Mouse (Mus musculus): Measurements from ENCODE around the gene Cactin. TPM values are rescaled to one million over a fixed set of nuclear protein-coding genes. Genes with fewer than 3 reads are reported as not detected.
A peak's percentile ranks its signal among the peaks of the same experiment; 100 is the strongest.

Cactin gene
- polyA plus RNA-seq, 1 experiment from 2014 or later = 35.5 TPM

DNA sequence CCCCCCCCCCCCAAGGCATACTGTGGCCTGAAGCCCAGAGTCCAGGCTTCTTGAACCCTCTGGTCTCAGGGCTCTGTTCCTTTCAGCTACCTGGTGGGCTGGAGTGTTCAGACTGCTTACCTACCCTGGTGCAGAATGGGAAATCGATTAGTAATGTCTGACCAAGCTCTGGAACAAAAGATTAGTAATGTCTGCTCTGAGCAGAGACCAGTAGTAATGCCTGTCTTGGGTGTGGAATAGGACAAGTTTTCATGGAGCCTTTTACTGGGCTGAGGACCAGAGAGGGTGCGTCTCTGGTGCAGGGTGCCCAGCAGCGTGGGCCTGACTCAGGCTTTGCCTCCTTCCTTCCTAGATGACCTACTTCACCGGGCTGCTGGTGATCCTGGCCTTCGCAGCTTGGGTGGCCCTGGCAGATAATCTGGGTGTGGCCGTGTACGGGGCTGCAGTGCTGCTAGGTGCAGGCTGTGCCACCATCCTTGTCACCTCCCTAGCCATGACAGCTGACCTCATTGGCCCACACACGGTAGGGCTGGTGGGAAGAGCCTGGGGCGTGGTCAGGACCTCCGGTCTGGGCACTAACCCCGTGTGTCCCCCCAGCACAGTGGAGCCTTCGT, 41.5 kb downstream of the Cactin start:
- no peak for ATAC-seq
- no peak overlapping the region for H3K4me3 ChIP-seq (replicated peaks)
- 79% methylated on average over 12 of the region's 12 CpGs for WGBS
- H3K4me1 ChIP-seq (replicated peaks) = peaks cover 74% of the 10 kb centered on the region
- no peaks in the 10 kb centered on the region for H3K9me3 ChIP-seq
- no peak overlapping the region for H3K27ac ChIP-seq
- H3K27me3 ChIP-seq = peaks cover 25% of the 10 kb centered on the region
- peaks cover 31% of the 10 kb centered on the region for H3K36me3 ChIP-seq
- H3K9ac ChIP-seq (replicated peaks) = no peak overlapping the region
- H3K4me2 ChIP-seq (replicated peaks) = no peak overlapping the region

DNA sequence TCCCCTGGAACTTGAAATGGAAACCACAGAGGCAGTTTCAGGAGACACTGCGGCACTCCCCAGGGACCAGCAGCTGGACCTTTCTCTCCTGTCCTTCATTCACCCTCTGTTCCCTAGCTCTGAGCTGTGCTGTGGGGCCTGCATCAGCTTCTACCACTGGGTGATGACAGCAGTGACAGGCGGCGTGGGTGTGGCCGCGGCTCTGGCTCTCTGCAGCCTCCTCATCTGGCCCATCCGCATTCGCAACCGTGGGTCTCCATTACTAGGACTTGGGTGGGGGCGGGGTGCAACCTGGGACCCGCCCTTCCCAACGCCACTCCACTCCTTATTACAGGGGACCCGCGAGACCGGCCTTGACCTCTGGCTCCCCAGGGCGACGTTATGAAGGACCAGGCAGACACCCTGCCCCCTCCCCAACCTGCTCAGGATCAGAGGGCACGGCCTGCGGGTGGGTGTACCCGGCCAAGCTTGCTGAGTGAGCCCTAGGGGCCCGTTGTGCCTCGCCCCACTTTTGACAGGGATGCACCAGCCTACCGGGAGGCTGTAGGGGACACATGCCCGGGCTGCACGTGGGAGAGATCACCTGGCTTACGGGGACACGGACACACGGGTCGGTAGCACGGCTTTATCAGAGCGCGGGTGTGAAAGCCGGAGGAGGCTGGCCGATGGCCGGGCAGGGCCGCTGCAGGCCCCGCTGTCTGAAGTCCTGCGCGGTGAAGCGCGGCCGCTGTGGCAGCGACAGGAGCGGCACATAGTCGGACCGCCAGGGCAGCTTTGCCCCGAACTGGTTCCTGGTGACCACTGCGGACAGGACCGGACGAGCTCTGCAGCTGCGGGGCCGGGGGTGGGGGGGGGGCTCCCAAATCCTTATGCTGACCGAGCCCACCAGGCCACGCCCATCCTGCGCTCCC, 42.8 kb downstream of the Cactin start:
- Histone ChIP-seq H3K4me1 (replicated peaks) (peaks cover 64% of the 10 kb centered on the region), H3K9ac (replicated peaks) (peak overlapping the region; percentile 60), H3K27me3 (peaks cover 25% of the 10 kb centered on the region), H3K27ac (no peak overlapping the region), H3K36me3 (peaks cover 44% of the 10 kb centered on the region), H3K4me3 (replicated peaks) (peak overlapping the region; percentile 36), H3K9me3 (no peaks in the 10 kb centered on the region), H3K4me2 (replicated peaks) (peak overlapping the region; percentile 56)
- 9% methylated on average over 54 of the region's 54 CpGs for WGBS
- ATAC-seq = 0 out of 2 replicates have a peak, but pooled peaks have one; percentile 10

DNA sequence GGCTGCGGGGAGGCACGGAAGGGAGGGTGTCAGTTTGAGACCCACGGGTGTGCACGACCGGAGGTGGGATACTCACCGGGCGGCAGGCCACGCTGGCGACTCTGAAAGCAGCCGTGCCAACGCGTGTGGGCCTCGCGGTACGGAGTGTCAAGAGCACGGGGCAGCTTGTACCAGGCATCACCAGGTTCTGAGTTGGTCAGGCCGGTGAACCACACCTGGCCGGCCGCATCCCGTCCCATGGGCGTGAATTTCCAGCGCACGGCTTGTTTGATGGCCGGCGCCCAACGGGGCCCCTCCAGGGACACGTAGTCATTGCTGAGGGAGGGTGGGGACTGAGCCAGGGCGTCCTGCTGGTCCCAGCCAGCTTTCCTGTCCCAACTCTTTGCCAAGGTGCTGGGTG, 43.8 kb downstream of the Cactin start:
- Histone ChIP-seq H3K36me3 (peaks cover 53% of the 10 kb centered on the region), H3K9ac (replicated peaks) (peak overlapping the region; percentile 60), H3K9me3 (no peaks in the 10 kb centered on the region), H3K4me3 (replicated peaks) (peak overlapping the region; percentile 36), H3K27me3 (peaks cover 25% of the 10 kb centered on the region), H3K4me2 (replicated peaks) (peak overlapping the region; percentile 56), H3K4me1 (replicated peaks) (peaks cover 56% of the 10 kb centered on the region), H3K27ac (no peak overlapping the region)
- WGBS = 6% methylated on average over 28 of the region's 28 CpGs
- peak; percentile 2 for ATAC-seq

DNA sequence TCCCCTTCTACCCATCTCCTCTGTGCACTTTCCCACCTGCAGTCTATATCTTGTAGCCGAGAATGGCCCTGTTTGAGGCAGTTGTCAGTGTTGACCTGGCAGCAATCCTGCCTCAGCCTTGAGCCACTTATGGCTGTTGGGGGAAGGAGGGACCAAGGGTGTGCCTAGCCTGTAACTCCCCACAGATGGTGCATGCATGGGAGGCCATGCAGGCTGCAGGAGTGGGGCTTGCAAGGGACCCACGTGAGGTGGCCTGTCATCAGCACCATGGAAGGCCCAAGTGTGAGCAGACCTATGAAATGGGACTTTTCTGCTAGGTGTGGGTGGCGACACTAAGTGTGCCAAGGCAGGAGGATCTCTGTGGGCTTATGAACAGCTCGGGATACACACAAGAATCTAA, 44.2 kb downstream of the Cactin start:
- H3K9me3 ChIP-seq = no peaks in the 10 kb centered on the region
- no peak overlapping the region for H3K27ac ChIP-seq
- H3K9ac ChIP-seq (replicated peaks) = no peak overlapping the region
- H3K4me3 ChIP-seq (replicated peaks) = no peak overlapping the region
- 29% methylated on average over 4 of the region's 4 CpGs for WGBS
- H3K4me2 ChIP-seq (replicated peaks) = peak overlapping the region; percentile 56
- peaks cover 56% of the 10 kb centered on the region for H3K4me1 ChIP-seq (replicated peaks)
- peaks cover 25% of the 10 kb centered on the region for H3K27me3 ChIP-seq
- ATAC-seq = peak; percentile 32
- peaks cover 57% of the 10 kb centered on the region for H3K36me3 ChIP-seq

DNA sequence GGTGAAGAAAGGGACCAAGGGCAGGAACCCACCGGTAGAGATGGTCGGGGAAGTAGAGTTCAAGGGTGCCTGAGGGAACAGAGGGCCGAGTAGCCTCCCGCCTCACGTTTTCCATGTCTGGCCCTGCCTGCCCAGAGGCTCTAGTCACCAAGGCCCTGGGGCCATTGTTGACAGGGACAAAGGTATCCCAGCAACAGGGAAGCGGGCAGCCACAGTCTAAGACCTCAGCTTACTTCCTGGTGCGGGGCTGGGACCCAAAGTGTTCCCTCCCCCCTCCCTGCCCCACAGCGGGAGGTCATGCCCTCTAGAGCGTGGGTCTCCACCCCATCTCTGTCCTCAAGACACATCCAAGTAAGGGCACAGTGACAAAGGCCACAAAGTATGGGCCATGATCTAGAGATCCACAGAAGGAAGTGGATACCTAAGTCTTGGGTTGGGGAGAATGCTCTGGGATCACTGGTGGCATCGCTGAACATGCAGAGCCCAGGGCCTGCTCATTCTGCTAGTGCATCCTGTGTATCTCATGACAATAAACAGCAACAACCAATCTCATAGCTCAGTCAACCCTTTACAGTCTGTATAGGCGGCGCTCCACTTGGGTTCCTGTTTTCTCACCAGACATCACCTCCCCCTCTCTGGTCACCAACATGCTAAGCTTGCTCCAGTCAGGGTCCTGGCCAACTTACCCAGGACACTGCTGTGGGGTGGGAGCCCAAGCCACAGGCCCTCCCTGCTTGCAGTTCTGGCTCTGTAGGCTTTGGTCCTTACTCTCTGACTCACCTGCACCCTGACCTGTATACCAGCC, 45.0 kb downstream of the Cactin start, which contains the start of gene 4930404N11Rik:
4930404N11Rik (minus strand) TSS at position 145 of the 805 bp plus-strand sequence.
- 16% methylated on average over 12 of the region's 12 CpGs for WGBS
- peak within 1 kb of the TSS; percentile 36 for H3K4me3 ChIP-seq (replicated peaks)
- H3K4me2 ChIP-seq (replicated peaks) = peak within 1 kb of the TSS; percentile 56
- peak; percentile 25; the same call in 1 of the 2 replicates for ATAC-seq
- H3K36me3 ChIP-seq = peaks cover 65% of the 10 kb centered on the region
- peak within 1 kb of the TSS; percentile 60 for H3K9ac ChIP-seq (replicated peaks)
- H3K9me3 ChIP-seq = no peaks in the 10 kb centered on the region
- peaks cover 25% of the 10 kb centered on the region for H3K27me3 ChIP-seq
- 0 out of 2 replicates have a peak within 1 kb of the TSS, but pooled peaks have one; percentile 5 for H3K27ac ChIP-seq
- H3K4me1 ChIP-seq (replicated peaks) = peaks cover 50% of the 10 kb centered on the region

DNA sequence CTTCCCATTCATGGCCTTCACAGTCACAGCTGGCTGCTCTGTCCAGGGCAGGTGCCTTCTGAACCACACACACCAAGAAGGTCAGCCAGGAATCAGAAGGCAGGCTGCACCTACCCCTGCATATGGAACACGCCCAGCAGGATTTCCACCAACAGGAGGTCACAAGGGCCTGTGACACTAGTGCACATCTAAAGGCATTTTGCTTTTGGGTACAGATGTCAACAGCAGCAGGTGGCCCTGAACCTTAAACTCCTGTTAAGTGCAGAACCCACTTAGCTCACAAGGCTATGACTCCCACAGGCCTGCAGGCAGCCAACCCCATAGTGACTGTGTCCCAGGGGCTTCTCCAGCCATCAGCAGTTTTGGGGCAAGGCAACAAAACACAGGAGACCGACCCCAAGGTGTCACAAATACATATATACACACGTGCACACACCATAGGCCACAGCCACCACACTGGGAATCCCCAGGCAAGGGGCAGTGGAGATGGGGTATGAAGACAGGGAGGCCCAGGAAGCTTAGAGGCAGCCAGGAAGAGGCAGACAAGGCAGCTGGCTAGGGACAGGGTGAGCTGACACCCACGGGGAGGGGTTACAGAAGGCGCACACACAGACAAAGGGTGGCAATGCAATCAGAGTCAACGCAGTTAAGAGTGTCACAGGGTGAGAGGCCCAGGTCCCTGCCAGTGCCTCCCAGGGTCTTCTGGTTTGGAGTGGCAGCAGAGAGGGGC, 45.7 kb downstream of the Cactin start:
- no peak overlapping the region for H3K9ac ChIP-seq (replicated peaks)
- H3K27ac ChIP-seq = 0 out of 2 replicates have a peak overlapping the region, but pooled peaks have one; percentile 5
- peaks cover 45% of the 10 kb centered on the region for H3K4me1 ChIP-seq (replicated peaks)
- peaks cover 67% of the 10 kb centered on the region for H3K36me3 ChIP-seq
- no peaks in the 10 kb centered on the region for H3K9me3 ChIP-seq
- peaks cover 25% of the 10 kb centered on the region for H3K27me3 ChIP-seq
- H3K4me3 ChIP-seq (replicated peaks) = no peak overlapping the region
- H3K4me2 ChIP-seq (replicated peaks) = no peak overlapping the region
- WGBS = 67% methylated on average over 6 of the region's 6 CpGs
- ATAC-seq = no peak

DNA sequence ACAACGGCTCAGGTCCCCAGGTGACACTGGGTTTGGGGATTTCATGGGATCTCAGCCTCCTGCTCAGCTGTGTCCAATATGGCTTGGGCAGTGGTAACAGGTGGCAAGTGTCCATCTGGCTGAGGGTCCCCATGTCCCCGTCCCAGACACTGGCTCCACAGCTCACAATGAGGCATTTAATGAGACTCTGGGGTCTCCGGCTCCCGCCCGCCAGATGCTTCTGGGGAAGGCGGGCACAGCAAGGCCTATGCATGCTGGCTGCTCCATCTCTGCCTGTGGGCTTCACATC, 46.2 kb downstream of the Cactin start:
- H3K9ac ChIP-seq (replicated peaks) = no peak overlapping the region
- H3K27me3 ChIP-seq = peaks cover 25% of the 10 kb centered on the region
- no peak overlapping the region for H3K4me3 ChIP-seq (replicated peaks)
- H3K4me2 ChIP-seq (replicated peaks) = no peak overlapping the region
- WGBS = 72% methylated on average over 6 of the region's 6 CpGs
- H3K36me3 ChIP-seq = peaks cover 69% of the 10 kb centered on the region
- no peak for ATAC-seq
- peaks cover 45% of the 10 kb centered on the region for H3K4me1 ChIP-seq (replicated peaks)
- no peaks in the 10 kb centered on the region for H3K9me3 ChIP-seq
- H3K27ac ChIP-seq = no peak overlapping the region

DNA sequence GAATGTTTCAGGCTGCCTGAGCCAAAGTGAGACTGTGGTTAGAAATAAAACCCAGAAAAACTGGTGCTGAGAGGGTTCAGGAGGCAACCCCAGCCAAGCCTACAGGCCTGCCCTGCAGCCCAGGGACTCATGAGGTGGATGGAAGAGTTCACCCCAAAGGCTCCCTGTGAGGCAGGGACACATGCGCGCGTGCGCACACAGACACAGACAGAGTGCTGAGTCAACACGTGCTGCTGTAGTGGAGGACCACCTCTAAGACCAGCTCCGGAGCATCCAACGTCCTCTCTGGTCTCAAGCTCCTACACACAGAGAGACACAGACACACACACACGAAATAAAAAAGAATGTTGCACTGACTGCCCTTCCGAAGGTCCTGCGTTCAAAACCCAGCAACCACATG, 54.4 kb downstream of the Cactin start:
- Histone ChIP-seq H3K9ac (replicated peaks) (no peak overlapping the region), H3K36me3 (peaks cover 50% of the 10 kb centered on the region), H3K9me3 (no peaks in the 10 kb centered on the region), H3K4me2 (replicated peaks) (no peak overlapping the region), H3K27me3 (no peaks in the 10 kb centered on the region), H3K27ac (no peak overlapping the region), H3K4me3 (replicated peaks) (no peak overlapping the region), H3K4me1 (replicated peaks) (peaks cover 37% of the 10 kb centered on the region)
- no peak for ATAC-seq
- WGBS = 94% methylated on average over 10 of the region's 10 CpGs

Small RNA genes lying within 50 kb of the gene (microRNA-seq; reads per million reads assigned to microRNA genes)
- 12.4 reads per million, percentile 30 among the genes with 10 or more reads in this experiment for gene Mir3057

Other genes with a start within 250 kb of the Cactin start
- 0.12 and 0.20 TPM in 2 replicates for gene Creb3l3, start 222.2 kb upstream of the Cactin start, polyA plus RNA-seq (2015; fragmentation: Nextera tagmentation; extraction: Ambion mirVana)
- 220 and 243 TPM in 2 replicates for gene Map2k2, start 215.2 kb upstream of the Cactin start, polyA plus RNA-seq (2015; fragmentation: Nextera tagmentation; extraction: Ambion mirVana)
- gene Zbtb7a, start 185.9 kb upstream of the Cactin start, polyA plus RNA-seq (2015; fragmentation: Nextera tagmentation; extraction: Ambion mirVana) = 13.2 and 15.2 TPM in 2 replicates
- gene Pias4, start 153.2 kb upstream of the Cactin start, polyA plus RNA-seq (2015; fragmentation: Nextera tagmentation; extraction: Ambion mirVana) = 60.0 and 60.9 TPM in 2 replicates
- 565 and 579 TPM in 2 replicates for gene Eef2, start 144.5 kb upstream of the Cactin start, polyA plus RNA-seq (2015; fragmentation: Nextera tagmentation; extraction: Ambion mirVana)
- 48.4 and 67.3 TPM in 2 replicates for gene Dapk3, start 138.1 kb upstream of the Cactin start, polyA plus RNA-seq (2015; fragmentation: Nextera tagmentation; extraction: Ambion mirVana)
- 0.12 and 0.15 TPM in 2 replicates for gene 4930442H23Rik, start 137.3 kb upstream of the Cactin start, polyA plus RNA-seq (2015; fragmentation: Nextera tagmentation; extraction: Ambion mirVana)
- 0.16 TPM in 1 of 2 replicates, not detected in the other for gene Nmrk2, start 119.1 kb upstream of the Cactin start, polyA plus RNA-seq (2015; fragmentation: Nextera tagmentation; extraction: Ambion mirVana)
- gene Atcay, start 90.3 kb upstream of the Cactin start, polyA plus RNA-seq (2015; fragmentation: Nextera tagmentation; extraction: Ambion mirVana) = 66.0 and 77.3 TPM in 2 replicates
- 16.5 and 19.7 TPM in 2 replicates for gene Zfr2, start 87.9 kb upstream of the Cactin start, polyA plus RNA-seq (2015; fragmentation: Nextera tagmentation; extraction: Ambion mirVana)
- 7.2 and 8.8 TPM in 2 replicates for gene Matk, start 68.2 kb upstream of the Cactin start, polyA plus RNA-seq (2015; fragmentation: Nextera tagmentation; extraction: Ambion mirVana)
- 138 and 148 TPM in 2 replicates for gene Mrpl54, start 54.2 kb upstream of the Cactin start, polyA plus RNA-seq (2015; fragmentation: Nextera tagmentation; extraction: Ambion mirVana)
- gene Apba3, start 54.1 kb upstream of the Cactin start, polyA plus RNA-seq (2015; fragmentation: Nextera tagmentation; extraction: Ambion mirVana) = 27.9 and 30.8 TPM in 2 replicates
- 4.9 and 5.5 TPM in 2 replicates for gene Tjp3, start 29.5 kb upstream of the Cactin start, polyA plus RNA-seq (2015; fragmentation: Nextera tagmentation; extraction: Ambion mirVana)
- 92.8 and 99.6 TPM in 2 replicates for gene Pip5k1c, start 28.1 kb upstream of the Cactin start, polyA plus RNA-seq (2015; fragmentation: Nextera tagmentation; extraction: Ambion mirVana)
- gene Tbxa2r, start 7.6 kb downstream of the Cactin start, polyA plus RNA-seq (2015; fragmentation: Nextera tagmentation; extraction: Ambion mirVana) = 4.7 and 4.9 TPM in 2 replicates
- gene Gipc3, start 22.2 kb downstream of the Cactin start, polyA plus RNA-seq (2015; fragmentation: Nextera tagmentation; extraction: Ambion mirVana) = not detected in 2 replicates
- 46.5 and 49.8 TPM in 2 replicates for gene Hmg20b, start 29.4 kb downstream of the Cactin start, polyA plus RNA-seq (2015; fragmentation: Nextera tagmentation; extraction: Ambion mirVana)
- gene Mfsd12, start 36.4 kb downstream of the Cactin start, polyA plus RNA-seq (2015; fragmentation: Nextera tagmentation; extraction: Ambion mirVana) = 8.8 and 10.1 TPM in 2 replicates
- gene 4930404N11Rik, start 44.7 kb downstream of the Cactin start, polyA plus RNA-seq (2015; fragmentation: Nextera tagmentation; extraction: Ambion mirVana) = 0.44 and 0.70 TPM in 2 replicates
- 127 and 133 TPM in 2 replicates for gene Fzr1, start 57.4 kb downstream of the Cactin start, polyA plus RNA-seq (2015; fragmentation: Nextera tagmentation; extraction: Ambion mirVana)
- gene Dohh, start 63.3 kb downstream of the Cactin start, polyA plus RNA-seq (2015; fragmentation: Nextera tagmentation; extraction: Ambion mirVana) = 73.5 TPM in 2 replicates
- gene Gm48551, start 63.4 kb downstream of the Cactin start, polyA plus RNA-seq (2015; fragmentation: Nextera tagmentation; extraction: Ambion mirVana) = 6.9 and 7.2 TPM in 2 replicates
- 1.2 and 2.1 TPM in 2 replicates for gene Gm48552, start 67.9 kb downstream of the Cactin start, polyA plus RNA-seq (2015; fragmentation: Nextera tagmentation; extraction: Ambion mirVana)
- 1.4 and 1.9 TPM in 2 replicates for gene Smim24, start 71.9 kb downstream of the Cactin start, polyA plus RNA-seq (2015; fragmentation: Nextera tagmentation; extraction: Ambion mirVana)
- gene Nfic, start 134.5 kb downstream of the Cactin start, polyA plus RNA-seq (2015; fragmentation: Nextera tagmentation; extraction: Ambion mirVana) = 13.1 and 15.2 TPM in 2 replicates
- gene Celf5, start 161.6 kb downstream of the Cactin start, polyA plus RNA-seq (2015; fragmentation: Nextera tagmentation; extraction: Ambion mirVana) = 75.5 and 79.4 TPM in 2 replicates
- gene Ncln, start 175.3 kb downstream of the Cactin start, polyA plus RNA-seq (2015; fragmentation: Nextera tagmentation; extraction: Ambion mirVana) = 57.1 and 58.2 TPM in 2 replicates
- gene S1pr4, start 179.0 kb downstream of the Cactin start, polyA plus RNA-seq (2015; fragmentation: Nextera tagmentation; extraction: Ambion mirVana) = 0.64 and 0.77 TPM in 2 replicates
- 0.94 and 1.0 TPM in 2 replicates for gene Gna15, start 203.1 kb downstream of the Cactin start, polyA plus RNA-seq (2015; fragmentation: Nextera tagmentation; extraction: Ambion mirVana)
- gene Gna11, start 224.1 kb downstream of the Cactin start, polyA plus RNA-seq (2015; fragmentation: Nextera tagmentation; extraction: Ambion mirVana) = 74.5 and 77.1 TPM in 2 replicates
- 451 and 572 TPM in 2 replicates for gene Aes, start 238.4 kb downstream of the Cactin start, polyA plus RNA-seq (2015; fragmentation: Nextera tagmentation; extraction: Ambion mirVana)